Mouse (Mus musculus) adrenal gland, postnatal 14 days (tissue): ENCODE data around the gene Gm525. TPM values are rescaled to one million over a fixed set of nuclear protein-coding genes. Genes with fewer than 3 reads are reported as not detected.
A peak's percentile ranks its signal among the peaks of the same experiment; 100 is the strongest.
"Not testable (repeated sequence)": the region's sequence is repeated elsewhere in the genome, so short reads cannot be mapped to it uniquely, and the experiment has no call there.

ENCODE experiments used
- DNase-seq: peaks from one replicate; pipeline ENCODE4 v3.0.0; 2021; ENCODE audit warnings: mixed read lengths
- long read RNA-seq, 2 experiments: library from polyadenylated mRNA; stranded (forward); transcript quantifications; one replicate each; pipeline ENCODE4 v2.0.0; 2021
- total RNA-seq: library from RNA; stranded (reverse); gene quantifications from 2 replicates; pipeline ENCODE4 v1.2.3, GENCODE M21; 2021

The Gm525 gene
- total RNA-seq = not detected in 2 replicates
- long read RNA-seq, experiment 1, partial matches to known transcripts = 0 of 1 reads
- long read RNA-seq, experiment 1, other reads (novel, unspliced or antisense) = 1 of 1 reads
- long read RNA-seq, experiment 2 = 0 reads

DNA sequence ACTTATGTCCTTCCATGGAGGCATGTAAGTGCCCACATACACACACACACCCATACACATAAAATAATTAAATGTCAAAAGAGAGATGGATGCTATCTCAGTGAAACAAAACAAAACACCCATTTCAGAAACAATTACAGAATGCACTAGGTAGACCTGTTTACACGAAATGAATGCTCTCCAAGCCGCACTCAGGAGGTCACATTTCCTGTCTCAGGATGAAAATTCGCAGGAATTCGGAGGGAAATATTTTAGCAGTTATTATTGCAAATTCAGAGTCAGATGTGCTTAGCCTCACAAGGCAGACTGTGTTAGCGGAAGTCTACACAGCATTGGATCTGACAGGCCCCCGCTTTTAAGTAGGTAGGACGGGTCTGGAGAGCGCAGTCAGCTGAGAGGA, at the start of gene Gm525:
TSS of gene Gm525 (plus strand) at position 301 of the 400 bp plus-strand sequence.
- no peak for DNase-seq

DNA sequence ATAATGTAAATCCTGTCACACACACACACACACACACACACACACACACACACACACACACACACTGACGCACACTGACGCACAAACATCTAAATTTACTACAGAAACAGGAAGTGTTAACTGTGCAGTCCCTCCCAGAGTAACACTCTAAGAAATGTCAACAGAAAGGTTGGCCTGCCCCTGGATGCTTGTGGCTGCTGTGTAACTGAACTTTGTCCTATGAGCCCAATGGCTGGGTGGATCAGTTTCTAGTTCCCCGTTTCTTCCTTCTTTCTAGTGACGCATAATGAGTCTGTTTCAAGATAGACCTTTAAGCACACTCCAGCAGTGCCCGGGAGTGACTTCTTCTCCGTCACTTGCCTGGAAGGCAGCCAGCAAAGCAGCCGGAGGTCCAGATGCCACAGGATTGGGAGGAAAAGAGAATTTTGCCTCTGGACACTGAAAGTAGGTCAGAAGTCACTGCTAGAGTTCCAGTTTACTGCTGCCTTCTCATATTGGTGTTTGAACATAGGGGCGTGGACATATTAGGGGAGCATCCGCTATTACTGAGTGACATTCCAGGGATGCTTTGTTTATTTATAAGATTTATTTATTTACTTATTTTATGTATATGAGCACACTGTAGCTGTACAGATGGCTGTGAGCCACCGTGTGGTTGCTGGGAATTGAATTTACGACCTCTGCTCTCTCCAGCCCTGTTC, 49.3 kb upstream of the Gm525 start:
- DNase-seq = peak; percentile 95

DNA sequence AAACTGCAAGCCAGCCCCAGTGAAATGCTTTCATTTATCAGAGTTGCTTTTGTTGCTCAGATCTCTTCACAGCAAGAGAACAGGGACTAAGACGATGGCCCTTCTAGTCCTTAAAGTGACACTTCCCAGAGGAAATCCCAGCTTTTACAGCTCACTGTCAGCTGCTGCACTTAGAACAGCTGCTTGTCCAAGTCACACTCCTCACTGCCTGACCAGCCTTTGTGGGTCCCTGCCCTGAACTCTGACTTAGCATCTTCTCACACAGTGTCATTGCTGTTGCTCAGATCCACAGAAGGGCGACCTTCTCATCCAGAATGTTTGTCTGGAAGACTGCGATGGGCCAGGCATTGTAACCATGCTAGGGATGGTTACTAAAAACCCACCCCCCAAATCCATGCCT, 48.0 kb upstream of the Gm525 start:
- DNase-seq = no peak

DNA sequence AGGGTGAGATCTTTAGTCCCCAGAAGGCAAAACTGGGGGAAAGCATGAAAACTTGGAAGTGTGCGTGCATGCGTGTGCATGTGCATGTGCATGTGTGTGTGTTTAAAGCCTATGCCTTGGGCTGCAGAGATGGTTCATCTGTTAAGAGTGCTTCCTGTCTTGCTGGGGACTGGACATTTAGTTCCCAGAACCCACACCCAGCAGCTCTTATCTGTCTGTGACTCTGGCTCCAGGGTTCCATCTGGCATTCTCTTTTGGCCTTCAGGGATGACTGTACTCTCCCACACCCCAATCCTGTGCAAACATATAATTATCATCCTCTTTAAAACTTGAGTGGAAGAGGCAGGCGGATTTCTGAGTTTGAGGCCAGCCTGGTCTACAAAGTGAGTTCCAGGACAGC, 47.5 kb upstream of the Gm525 start:
- peak; percentile 40 for DNase-seq

DNA sequence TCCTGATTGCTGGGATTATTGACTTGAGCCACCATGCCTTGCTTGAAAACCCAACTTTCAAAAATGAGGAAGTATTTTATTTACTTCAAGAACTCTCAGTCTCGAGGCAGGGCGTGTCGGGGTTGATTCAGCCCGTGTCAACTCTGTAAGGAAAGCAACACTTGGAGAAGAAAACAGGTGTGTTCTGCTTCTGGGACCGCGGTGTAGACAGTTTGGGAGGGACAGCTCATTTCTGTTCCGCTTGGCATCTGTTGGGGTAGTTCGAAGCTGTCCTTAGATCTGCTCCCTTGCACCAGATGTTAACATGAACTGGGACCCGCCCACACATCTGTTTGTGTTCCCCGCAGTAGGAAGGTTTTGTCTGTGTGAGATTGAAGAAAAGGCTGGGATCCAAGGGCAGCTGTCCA, 45.7 kb upstream of the Gm525 start:
- no peak for DNase-seq

DNA sequence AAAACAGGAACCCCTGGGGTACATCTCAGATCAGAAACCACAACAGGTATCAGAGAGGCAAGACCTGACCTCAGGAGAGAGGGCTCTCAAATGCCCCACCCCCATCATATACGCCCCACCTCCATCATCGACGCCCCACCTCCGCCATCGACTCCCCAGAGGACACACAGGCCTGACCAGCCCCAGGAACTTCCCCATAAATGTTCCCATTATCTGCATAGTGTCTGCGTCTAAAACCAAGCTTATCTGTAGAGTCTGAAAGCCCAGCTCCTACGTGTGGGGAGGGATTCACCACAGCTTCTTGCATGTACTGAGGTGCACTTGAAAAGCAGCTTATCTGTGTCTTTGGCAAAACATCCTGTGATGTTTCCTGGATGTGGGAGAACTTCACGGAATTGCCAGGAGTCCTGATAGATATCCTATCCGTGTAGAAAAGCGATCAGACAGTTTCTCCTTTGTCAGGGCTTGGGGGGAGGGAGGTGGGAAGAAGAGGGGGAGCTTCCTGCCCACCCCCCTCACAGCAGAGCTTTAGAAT, 44.7 kb upstream of the Gm525 start:
- DNase-seq = peak; percentile 41

DNA sequence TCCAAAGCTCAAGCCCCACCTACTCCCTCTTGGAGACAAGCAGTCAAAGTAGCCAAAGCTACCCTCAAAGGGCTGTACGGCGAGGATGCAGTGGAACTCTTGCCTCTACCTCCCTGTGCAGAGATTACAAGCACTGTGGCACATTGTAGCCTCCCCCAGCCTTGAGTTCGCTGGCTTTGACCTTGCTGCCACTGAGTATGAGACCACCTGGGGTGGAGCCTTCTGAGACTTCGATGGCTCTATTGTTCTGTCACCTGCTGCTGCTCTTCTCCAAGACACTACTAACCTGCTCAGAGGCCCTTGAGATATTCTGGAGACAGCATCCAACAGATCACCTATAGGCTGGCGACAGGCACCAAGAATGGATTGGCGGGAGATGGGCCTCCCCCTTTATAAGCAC, 43.1 kb upstream of the Gm525 start:
- DNase-seq = no peak

DNA sequence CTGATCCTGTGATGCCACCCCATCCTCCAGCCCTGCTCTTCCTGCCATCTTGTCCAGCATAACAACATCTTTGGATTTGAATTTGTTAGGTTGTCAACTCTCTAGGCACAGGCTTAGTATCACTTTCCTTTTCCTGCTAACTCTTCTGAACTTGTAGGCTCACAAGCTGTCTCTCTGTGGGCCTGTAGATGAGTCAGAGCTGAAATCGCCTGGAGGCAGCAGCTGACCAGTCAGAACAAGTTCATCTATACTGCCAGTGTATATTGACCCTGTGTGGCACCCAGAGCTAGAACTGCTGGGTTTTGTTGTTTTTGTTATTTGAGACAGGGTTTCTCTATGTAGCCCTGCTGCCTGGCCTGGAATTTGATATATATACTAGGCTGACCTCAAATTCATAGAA, 42.5 kb upstream of the Gm525 start:
- no peak for DNase-seq

DNA sequence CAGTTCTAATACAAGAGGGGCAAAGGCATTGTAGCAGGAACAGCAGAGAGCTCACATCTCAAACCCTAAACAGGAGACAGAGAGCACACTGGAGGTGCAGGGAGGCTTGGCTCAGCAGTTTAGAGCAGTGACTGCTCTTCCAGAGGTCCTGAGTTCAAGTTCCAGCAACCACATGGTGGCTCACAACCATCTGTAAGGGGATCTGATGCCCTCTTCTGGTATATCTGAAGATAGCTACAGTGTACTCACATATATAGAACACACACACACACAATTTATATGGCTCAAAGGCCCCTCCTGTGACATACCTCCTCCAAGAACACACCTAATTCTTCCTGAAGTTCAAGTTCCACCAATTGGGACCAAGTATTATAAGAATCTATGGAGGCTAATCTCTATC, 39.0 kb upstream of the Gm525 start:
- DNase-seq = no peak

DNA sequence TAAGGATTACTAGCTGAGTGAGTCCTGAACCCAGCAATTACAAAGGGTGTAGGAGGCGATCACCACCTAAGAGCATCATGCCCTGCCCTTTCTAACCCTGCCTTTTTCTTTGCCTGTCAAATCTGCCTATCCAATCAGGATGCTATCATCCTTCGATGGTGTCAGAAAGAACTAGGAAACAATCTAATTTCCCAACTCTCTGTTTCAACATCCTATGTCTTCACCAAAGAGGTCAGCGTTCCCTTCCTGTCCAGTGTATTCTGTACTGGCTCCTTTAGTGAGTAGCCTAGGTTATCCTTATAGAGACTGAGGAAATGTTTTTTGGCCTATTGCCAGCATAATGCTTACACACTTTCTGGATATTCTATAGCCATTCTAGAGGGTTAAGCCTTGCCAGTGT, 38.1 kb upstream of the Gm525 start:
- DNase-seq = no peak

DNA sequence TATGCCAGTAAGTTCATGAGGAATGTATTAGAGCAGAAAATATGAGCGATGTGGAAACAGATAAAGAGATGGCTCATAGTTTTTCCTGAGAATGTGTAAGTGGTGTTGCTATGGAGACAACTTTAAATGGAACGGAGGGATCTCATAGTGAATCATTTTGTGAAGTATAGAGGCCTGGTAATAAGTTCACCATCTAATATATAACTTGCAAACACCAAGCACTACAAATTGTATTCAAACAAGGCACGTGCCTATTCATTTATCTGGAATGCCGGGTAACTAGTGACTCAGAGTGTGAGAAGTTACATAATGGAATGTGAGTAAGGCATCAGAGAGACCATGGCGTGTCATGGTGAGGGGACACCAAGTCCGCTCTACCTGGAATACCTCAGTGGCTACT, 35.1 kb upstream of the Gm525 start:
- DNase-seq = no peak

DNA sequence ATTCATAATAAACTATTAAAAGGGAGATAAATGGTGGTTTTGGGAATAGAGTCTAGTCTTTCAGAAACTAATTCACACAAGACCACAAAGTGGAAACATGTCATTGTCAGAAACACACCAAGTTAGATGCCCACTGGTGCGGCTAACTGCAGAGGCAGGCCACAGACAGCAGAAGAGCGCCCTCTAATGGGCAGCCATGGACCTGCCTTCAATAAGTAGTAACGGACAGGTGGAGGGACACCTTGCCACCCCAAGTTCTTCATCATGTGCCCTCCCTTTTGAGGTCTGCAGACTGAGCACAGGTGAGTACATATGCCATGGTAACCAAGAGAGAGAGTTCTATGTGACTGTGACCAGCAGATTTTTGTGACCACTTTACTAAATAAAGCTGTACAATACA, 34.3 kb upstream of the Gm525 start:
- DNase-seq = peak; percentile 81

DNA sequence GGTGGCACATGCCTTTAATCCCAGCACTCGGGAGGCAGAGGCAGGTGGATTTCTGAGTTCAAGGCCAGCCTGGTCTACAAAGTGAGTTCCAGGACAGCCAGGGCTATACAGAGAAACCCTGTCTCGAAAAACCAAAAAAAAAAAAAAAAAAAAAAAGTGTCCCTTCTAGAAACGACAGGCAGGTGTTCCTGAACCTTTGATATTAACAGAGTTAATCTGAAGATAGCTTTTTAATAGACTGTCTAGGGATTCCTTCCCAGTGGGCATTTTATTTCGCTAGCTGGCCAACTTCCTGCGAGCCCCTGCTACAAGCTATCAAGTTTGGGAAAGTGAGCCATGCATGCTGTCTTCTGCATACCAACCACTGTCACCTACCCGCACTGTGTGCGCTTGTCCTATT, 32.6 kb upstream of the Gm525 start:
- DNase-seq = not testable (repeated sequence)

DNA sequence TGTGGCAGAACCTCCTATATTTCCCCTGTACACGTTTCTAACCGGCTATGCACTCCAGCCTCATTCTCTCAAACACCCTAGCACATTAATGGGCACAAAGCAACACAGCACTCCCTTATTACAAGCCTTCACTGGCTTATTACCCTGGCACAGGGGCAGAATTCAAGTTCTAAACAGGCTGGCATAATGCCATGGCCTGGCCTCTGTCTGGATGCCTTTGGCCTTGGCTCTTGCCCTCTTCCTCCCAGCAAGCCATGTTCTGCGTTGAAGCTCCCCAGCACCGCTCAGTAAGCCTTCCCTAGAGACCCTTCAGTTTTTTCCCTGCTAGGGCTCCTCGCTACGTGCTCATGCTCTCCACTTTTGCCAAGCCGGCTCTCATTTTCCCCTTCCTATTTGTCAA, 30.6 kb upstream of the Gm525 start:
- no peak for DNase-seq

DNA sequence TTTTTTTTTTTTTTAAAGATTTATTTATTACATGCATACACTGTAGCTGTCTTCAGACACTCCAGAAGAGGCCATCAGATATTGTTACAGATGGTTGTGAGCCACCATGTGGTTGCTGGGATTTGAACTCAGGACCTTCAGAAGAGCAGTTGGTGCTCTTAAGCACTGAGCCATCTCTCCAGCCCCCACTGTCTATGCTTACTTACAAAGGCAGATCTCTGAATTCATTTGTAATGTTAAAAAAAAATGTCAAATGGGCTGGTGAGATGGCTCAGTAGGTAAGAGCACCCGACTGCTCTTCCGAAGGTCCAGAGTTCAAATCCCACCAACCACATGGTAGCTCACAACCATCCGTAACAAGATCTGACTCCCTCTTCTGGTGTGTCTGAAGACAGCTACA, 28.1 kb upstream of the Gm525 start:
- DNase-seq = not testable (repeated sequence)

DNA sequence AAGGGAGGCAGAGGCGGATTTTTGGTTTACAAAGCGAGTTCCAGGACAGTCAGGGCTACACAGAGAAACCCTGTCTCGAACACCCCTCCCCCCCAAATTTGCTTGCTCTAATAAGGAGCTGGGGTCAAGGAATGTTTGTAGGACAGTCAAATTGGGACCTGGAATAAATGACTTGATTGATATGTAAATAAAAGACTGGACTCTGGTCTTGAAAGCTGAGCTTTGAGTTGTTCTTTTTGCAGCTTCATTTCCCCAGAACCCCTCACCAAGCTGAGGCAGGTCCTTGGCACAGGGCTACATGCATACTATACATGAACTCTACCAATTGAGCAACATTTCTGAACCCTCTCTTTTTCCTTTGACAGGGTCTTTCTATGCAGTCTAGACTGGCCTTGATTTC, 27.6 kb upstream of the Gm525 start:
- no peak for DNase-seq

DNA sequence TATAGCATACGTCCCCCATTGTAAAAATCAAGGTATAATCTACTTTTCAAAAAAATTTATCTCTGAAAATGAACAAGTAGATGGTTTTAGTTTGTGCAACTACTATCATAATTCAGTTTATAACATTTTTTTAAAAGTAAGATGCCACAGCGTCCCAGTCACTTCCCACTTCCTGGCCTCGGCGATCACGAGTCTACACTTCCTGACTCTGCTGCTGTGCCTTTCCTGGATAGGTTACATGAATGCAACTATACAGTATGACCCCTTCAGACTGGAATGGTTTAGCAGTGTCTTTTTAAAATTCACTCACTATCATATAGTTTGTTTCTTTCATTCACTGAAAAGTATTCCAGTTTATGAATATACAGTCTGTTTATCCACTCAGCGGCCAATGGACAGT, 21.9 kb upstream of the Gm525 start:
- DNase-seq = no peak

DNA sequence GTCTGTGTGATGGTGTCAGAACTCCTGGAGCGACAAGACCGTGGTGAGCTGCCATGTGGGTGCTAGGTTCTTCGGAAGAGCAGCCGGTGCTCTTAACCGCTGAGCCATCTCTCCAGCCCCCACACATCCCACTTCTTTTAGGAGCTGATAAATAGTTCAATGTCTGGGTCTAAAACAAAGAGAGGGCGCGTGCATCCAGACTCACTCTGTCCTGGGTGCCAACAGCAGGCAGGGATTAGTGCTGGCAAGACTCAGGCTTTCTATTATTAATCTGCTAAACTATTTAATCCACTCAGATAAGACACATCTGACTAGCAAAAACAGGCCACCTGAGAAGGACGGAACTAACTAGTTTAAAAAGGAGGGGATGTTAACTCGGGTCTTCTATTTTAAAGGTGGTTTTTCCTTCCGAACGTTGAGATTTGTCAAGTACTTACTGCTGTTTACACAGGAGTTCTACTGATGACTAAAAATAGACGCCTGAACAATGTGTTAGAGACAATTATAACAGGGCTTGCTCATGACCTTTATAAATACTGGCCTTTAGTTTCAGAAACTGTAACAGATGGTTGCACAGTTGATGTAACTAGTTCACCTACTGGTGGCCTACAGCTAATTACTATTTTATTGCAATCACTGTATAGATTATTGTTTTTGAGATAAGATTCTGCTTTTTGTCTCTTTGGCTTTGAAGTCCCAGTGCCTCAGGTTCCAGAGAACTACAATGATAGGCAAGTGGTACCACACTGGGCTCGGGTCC, 17.5 kb upstream of the Gm525 start:
- no peak for DNase-seq

DNA sequence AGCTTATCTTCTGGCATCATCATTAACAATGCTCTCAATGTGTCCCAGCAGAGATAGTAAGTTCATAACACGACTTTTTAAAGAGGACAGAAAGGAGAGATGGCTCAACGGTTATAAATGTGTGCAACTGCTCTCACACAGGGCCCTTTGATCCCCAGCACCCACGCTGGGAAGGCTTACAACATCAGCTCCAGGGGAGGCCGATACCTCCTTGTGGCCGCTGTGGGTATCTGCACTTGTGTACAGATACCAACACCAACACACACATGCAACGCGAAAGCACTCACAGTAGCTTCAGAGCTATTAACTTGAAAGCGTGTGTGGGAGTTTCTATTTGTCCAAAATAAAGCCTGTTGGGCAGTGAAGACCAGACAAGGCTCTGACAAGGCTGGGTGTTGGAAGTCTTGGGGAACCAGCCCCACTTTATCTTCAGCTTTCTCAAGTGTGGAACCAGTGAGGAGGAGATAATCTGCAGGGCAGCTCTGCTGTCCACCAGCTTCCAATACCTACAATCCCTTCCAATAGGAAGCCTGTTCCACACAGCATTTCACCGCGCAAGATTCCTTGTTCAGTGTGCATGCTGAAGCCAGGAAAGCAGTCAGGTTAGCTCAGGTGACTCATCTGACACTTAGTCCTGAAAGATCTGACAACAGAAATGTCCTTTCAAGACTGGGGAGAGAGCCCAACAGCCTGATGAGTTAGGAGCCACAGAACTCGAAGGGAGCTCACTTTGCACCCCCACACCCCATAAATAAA, 14.9 kb upstream of the Gm525 start:
- peak; percentile 52 for DNase-seq

DNA sequence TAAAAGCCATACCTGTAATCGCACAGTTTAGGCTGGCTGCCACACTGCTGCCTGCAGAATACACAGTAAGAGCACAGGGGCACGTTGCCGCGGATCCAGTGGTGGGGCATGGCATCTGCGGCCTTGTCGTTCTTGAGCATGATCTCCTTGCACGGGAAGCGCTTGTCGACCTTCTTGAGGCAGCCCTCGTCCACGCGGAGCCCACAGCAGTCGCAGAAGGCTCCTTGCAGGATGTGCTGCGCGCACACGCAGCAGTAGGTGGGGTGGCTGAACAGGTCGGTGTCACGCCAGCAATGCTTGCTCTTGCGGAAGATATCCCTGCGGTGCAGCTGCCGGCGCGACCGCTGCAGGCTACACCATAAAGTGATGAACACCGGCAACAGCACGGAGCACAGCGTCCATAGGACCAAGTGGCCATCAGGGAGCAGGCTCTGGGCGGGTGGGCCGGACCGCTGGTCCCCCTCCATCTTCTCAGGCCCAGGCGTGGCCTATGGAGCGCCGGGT, 13.7 kb upstream of the Gm525 start:
- peak; percentile 56 for DNase-seq

DNA sequence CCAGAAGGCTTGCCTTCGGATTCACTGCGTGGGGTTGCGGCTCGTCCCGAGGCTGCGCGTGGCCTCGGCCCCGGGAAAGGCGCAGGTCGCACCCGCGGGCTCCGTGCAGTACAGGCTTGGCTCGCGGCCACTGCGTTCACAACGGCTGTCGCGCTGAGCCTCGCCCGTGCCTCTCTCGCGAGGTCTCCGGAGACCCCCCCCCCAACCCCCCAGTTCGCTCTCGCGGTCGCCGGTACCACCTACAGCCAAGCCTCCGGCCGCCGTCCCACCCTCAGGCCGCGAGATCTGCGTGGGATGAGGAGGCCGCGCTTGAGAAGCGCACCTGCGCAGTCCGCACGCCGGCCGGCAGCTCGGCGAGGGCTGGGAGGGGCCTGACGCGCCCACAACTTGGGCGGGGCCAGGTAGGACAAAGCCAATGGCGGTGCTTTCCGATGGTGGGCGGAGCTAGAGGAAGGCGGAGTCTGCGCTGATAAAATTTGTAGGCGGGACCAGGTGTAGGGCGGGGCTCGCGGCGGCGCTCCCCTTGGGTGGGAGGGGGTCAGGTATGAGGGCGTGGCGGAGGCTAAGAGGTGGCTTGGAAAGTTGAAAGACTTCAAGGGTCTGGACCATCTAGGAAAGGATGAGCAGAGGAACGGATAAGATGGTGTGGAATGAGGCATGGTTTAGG, 13.1 kb upstream of the Gm525 start:
- peak; percentile 96 for DNase-seq

DNA sequence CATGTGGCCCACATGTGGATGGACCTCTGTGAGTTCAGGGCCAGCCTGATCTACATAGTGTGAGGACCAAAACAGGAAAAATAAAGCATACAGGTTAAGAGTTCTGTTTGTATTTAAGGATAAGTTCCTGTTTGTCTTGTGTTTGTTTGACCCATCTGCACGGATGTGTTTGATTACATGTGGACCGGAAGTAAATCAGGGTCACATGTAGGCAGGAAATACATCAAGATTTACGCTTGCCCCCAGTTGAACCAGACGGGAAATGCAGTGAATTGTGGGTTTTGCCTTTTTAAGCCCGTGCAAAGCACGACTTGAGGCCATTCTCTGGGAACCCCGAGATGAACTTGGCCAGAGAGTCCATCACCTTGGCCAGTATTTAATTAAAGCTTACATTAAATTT, 12.3 kb upstream of the Gm525 start:
- no peak for DNase-seq
